Mouse (Mus musculus) left cerebral cortex, postnatal 10 days (tissue): Measurements from ENCODE around the gene Odr4. TPM values are rescaled to one million over a fixed set of nuclear protein-coding genes. Genes with fewer than 3 reads are reported as not detected.

ENCODE experiments used
- DNase-seq, 2 experiments: peaks; one replicate each; pipeline ENCODE4 v3.0.0; 2021 to 2022; ENCODE audit warnings: low spot score in 2 of 2, mixed read lengths in 1 of 2; ENCODE audit errors: extremely low spot score in 1 of 2
- intact Hi-C: fragments of 180-260 bp; cut with DNase I; formaldehyde crosslinking; loops from one replicate; pipeline ENCODE4 v1.15.1; 2025
- total RNA-seq, 2 experiments: library from RNA; stranded (reverse); gene quantifications; 2 replicates each; pipeline ENCODE4 v1.2.3; 2021

Odr4 gene
- total RNA-seq, 2 experiments from 2014 or later: 42.5 to 45.1 TPM

GRCm38 (mm10) chr1:150360864-150361263 lies 32.0 kb downstream of the Odr4 start:
- intact Hi-C loops: no loop called here
- DNase-seq: no peak

- DNase-seq: no peak
- intact Hi-C loops: no loop called here
Observed at GRCm38 (mm10) chr1:150335111-150335510, 57.8 kb downstream of the Odr4 start.

DNA sequence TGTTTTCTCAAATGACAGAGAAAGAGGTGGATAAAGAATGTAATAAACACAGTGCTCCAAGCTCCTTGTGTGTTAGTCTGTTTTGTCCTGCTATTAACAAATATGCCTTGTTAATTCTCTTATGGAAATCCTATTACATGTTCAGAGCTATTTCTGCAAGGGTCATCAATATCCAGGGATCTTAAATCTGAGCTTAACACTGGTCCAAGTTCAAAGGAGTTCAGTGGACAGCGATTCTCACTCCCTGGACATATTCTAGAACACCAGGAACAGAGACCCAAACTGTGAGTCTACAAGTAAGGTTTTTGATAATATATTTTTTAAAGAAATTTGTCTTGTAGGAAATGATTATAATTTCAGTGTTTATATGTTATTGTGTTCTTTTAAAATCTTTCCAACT lies 73.7 kb downstream of the Odr4 start, which contains the start of gene Pdc:
Pdc (plus strand) TSS at position 213 of the 400 bp plus-strand sequence.
- intact Hi-C loops: no loop called here
- no peak for DNase-seq

Other genes with a start within 250 kb of the Odr4 start
- not detected for gene Pdc, start 73.7 kb downstream of the Odr4 start, total RNA-seq
- 100 to 1,000 TPM; 103 to 108 TPM for gene Tpr, start 242 bp downstream of the Odr4 start, total RNA-seq
- gene Prg4, start 73.1 kb upstream of the Odr4 start, total RNA-seq: 1 to 10 TPM in 1 of 2 experiments, under 1 TPM in 1; 0.95 to 2.7 TPM